Mouse (Mus musculus) c-Kit-negative CD71-positive TER-119-positive erythroid progenitor cells, embryonic 14.5 days (primary cell): Measurements from ENCODE around the gene Dpp6.

ENCODE experiments used
- DNase-seq: peaks from one replicate; pipeline ENCODE4 v3.0.0-alpha.2; 2013; ENCODE audit warnings: low read depth, low spot score

Dpp6 gene

GRCm38 (mm10) chr5:27063871-27064270 is 246.9 kb downstream of the Dpp6 start:
- DNase-seq = no peak

DNA sequence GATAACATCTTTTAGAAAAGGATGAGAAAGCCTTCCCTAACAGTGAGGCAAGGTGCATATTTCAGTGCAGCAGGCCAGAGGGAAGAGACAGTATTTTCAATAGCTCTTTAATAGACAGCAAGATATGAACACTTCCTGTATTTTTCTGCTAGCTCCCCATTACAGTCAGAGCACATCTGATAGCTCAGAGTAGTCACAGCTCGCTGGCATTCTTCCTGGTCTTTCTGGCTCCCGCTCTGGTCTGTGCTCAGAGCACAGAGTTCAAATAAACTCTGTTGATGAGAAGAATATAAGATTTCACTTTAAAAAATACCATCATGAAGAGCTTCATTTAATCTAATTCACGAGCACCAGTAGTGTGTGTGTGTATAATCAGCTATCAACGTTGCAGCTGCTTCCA is 249.8 kb downstream of the Dpp6 start:
- no peak for DNase-seq

GRCm38 (mm10) chr5:27075131-27075591 is 258.2 kb downstream of the Dpp6 start:
- DNase-seq = no peak

- no peak for DNase-seq
Measured at GRCm38 (mm10) chr5:27076046-27076445, 259.0 kb downstream of the Dpp6 start.

- DNase-seq = no peak
Measured at GRCm38 (mm10) chr5:27077821-27078220, 260.8 kb downstream of the Dpp6 start.

DNA sequence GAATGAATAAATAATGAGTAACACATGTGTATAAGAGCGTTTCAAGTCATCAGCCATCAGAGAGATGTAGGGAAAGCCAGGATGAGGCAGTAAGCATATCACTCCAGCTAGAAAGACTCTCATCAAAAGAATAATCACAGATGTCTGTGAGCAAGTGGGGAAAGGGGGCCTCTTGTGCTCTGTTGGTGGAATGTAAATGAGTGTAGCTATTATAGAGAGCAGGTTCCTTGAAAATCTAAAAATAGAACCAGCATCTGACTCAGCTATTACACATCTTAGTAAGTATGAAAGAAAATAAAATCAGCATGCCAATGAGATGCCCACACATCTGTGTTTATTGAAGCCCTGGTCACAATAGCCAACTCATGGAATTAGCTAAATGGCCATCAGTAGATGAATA is 264.3 kb downstream of the Dpp6 start:
- DNase-seq = no peak

- no peak for DNase-seq
Measured at GRCm38 (mm10) chr5:27083762-27084161, 266.8 kb downstream of the Dpp6 start.

DNA sequence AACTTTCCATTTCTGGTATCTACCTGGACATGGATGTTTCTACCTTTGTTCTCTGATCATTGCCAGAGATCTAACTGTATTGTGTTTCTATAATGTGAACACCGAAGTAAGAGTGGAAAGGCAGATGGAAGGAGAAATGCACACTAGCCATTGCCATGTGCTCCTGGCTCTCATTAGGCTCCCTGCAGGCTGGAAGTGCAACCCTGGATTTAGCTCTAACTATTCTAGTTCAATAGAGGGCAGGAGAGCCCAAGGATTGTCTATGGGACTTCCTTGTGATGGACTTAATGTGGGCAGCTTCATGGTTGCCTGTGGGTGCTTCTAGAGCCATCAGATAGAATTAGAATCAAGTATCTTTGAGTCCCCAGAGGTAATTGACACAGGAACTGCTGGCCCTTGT is 291.2 kb downstream of the Dpp6 start:
- DNase-seq = no peak

- DNase-seq = no peak
Measured at GRCm38 (mm10) chr5:27122479-27122878, 305.5 kb downstream of the Dpp6 start.

DNA sequence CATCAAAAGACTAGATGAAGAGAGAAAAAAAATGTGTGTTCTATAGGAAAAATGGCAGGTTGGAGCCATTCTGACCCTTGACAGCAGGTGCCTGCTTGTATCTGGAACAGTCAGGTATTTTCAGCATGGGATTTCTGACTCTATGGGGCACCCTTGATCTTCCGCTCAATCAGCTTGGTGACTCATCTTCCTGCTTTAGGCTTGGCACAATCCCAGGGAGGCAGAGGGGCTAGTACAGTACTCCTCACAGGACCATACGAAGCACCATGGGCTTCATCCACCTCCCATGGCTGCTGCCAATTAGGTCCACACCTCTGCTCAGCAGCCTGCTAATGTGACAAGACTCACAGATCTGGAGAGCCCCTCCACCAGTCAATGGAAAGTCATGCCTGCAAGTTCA is 305.9 kb downstream of the Dpp6 start:
- DNase-seq = no peak

DNA sequence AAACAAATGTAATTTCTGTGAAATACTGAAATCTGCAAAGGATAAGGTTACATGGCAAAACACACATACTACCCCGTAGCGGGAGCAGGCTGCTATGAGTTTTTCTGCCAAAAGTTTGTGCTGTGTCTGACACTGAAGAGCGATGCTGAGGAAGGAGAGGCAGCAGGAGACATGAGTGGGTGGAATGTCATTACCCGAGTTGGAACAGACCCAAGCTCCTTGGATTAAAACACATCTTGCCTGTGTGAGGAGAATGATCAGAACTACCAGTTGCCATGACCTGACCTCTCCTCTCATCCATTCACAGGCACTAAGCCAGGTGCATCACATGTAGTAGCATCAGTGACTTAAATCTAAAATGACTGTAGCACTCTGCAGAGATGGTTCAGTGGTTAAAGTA is 309.0 kb downstream of the Dpp6 start:
- DNase-seq = no peak

- DNase-seq = no peak
Measured at GRCm38 (mm10) chr5:27133196-27133595, 316.2 kb downstream of the Dpp6 start.

- DNase-seq = no peak
Measured at GRCm38 (mm10) chr5:27134436-27135005, 317.5 kb downstream of the Dpp6 start.

GRCm38 (mm10) chr5:27147397-27147945 is 330.5 kb downstream of the Dpp6 start:
- no peak for DNase-seq

- DNase-seq = no peak
Measured at GRCm38 (mm10) chr5:27151017-27151416, 334.0 kb downstream of the Dpp6 start.

- no peak for DNase-seq
Measured at GRCm38 (mm10) chr5:27155671-27156070, 338.7 kb downstream of the Dpp6 start.

GRCm38 (mm10) chr5:27156366-27156765 is 339.4 kb downstream of the Dpp6 start:
- DNase-seq = no peak

- no peak for DNase-seq
Measured at GRCm38 (mm10) chr5:27161122-27161645, 344.2 kb downstream of the Dpp6 start.

GRCm38 (mm10) chr5:27168550-27168949 is 351.5 kb downstream of the Dpp6 start:
- DNase-seq = no peak

GRCm38 (mm10) chr5:27184963-27185362 is 368.0 kb downstream of the Dpp6 start:
- DNase-seq = no peak

DNA sequence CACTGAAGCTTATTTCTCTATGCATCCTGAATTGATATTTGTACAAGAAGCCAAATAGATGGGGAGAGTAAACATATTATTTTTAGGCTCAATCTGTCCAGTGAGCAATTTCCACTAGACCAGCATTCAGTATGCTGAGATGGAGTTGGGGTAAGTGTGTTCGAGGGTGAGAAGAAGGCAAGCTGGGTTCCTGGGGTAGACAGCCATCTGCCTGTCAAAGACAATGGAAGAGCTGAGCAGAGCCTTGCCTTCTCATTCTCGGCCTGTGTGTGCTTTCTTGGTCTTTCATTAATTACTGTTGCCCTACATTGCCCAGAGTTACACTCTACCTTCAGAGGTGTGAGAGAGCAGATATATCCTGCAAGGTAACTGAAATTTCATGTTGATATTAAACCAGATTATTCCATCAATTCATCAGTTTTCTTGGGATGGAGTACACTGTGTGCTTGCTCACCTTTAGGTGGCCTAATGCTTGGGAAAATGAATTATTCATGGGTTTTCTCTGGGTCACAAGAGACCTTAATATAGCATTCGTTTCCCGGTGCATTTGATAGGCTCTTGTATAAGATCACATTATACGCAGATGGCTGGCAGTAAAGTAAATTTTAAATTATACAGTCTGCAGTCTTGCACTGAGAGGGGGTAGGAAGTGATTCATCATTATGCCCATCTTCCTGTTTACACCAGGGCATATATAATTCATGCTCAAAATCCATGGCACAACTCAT is 374.4 kb downstream of the Dpp6 start:
- no peak for DNase-seq

DNA sequence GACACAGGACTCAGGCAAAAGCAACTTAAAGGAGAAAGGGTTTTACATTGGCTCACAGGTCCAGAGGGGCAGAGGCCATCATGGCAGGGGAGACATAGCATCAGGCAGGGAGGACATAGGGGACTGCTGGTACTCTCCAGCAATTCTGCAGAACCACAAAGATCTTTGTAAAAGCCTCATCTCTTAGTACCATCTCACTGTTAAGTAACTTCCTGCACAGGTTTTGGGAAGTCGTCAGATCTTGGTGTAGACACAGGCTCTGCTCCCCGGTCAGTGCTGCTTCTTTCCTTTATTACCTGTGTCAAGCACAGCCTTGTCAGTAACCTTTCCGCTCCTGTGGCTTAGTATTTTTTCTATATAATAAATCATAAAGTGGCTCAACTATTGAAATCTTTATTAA is 377.2 kb downstream of the Dpp6 start:
- no peak for DNase-seq

GRCm38 (mm10) chr5:27194975-27195374 is 378.0 kb downstream of the Dpp6 start:
- no peak for DNase-seq
